Mouse (Mus musculus) ES-Bruce4 (cell line): Measurements from ENCODE around the gene Calhm3. TPM values are rescaled to one million over a fixed set of nuclear protein-coding genes. Genes with fewer than 3 reads are reported as not detected.

Experiments used
- H3K27ac ChIP-seq: 2 replicates; pipeline ENCODE4 v1.5.1; 2012; ENCODE audit warnings: low read length, inconsistent platforms; ENCODE audit not compliant: insufficient read depth
- H3K27me3 ChIP-seq: 2 replicates; pipeline ENCODE4 v1.6.1; 2012; ENCODE audit warnings: mild to moderate bottlenecking, low read length, inconsistent platforms; ENCODE audit not compliant: control insufficient read depth, poor library complexity, insufficient read depth, severe bottlenecking
- H3K36me3 ChIP-seq: 2 replicates; pipeline ENCODE4 v1.6.1; 2012; ENCODE audit warnings: inconsistent platforms, mild to moderate bottlenecking, low read length, moderate library complexity; ENCODE audit not compliant: control insufficient read depth, poor library complexity, insufficient read depth, severe bottlenecking
- H3K4me1 ChIP-seq: one replicate; pipeline ENCODE4 v1.8.1; 2011; ENCODE audit warnings: low read length; ENCODE audit not compliant: control insufficient read depth, insufficient read depth
- H3K4me3 ChIP-seq: 2 replicates; pipeline ENCODE4 v1.5.1; 2011; ENCODE audit warnings: low read depth, mild to moderate bottlenecking, low read length
- H3K9ac ChIP-seq: 2 replicates; pipeline ENCODE4 v1.6.1; 2012; ENCODE audit warnings: low read depth, mild to moderate bottlenecking, inconsistent platforms; ENCODE audit not compliant: poor library complexity, severe bottlenecking
- H3K9me3 ChIP-seq: replicated peaks from 2 replicates; pipeline ENCODE4 v1.6.1; 2012; ENCODE audit warnings: mild to moderate bottlenecking, low read length, inconsistent platforms; ENCODE audit not compliant: control insufficient read depth, poor library complexity, insufficient read depth, severe bottlenecking
- CTCF ChIP-seq: IDR thresholded peaks from one replicate; pipeline ENCODE4 v1.8.1; 2011; ENCODE audit warnings: low read depth, low read length
- EP300 ChIP-seq: IDR thresholded peaks from 2 replicates; pipeline ENCODE4 v1.6.1; 2011; ENCODE audit warnings: low read depth, low read length; ENCODE audit not compliant: insufficient read depth
- POLR2A ChIP-seq: IDR thresholded peaks from one replicate; pipeline ENCODE4 v1.8.1; 2011; ENCODE audit warnings: low read length; ENCODE audit not compliant: insufficient read depth
- polyA plus RNA-seq: library from polyadenylated mRNA; stranded (reverse); fragments of >200 nt; gene quantifications from 2 replicates; pipeline ENCODE4 v1.2.4, GENCODE M21; 2011; ENCODE audit warnings: low read depth; ENCODE audit not compliant: missing spikeins, insufficient read depth, insufficient read length

Gene Calhm3
- polyA plus RNA-seq, 1 experiment, result not detected

DNA sequence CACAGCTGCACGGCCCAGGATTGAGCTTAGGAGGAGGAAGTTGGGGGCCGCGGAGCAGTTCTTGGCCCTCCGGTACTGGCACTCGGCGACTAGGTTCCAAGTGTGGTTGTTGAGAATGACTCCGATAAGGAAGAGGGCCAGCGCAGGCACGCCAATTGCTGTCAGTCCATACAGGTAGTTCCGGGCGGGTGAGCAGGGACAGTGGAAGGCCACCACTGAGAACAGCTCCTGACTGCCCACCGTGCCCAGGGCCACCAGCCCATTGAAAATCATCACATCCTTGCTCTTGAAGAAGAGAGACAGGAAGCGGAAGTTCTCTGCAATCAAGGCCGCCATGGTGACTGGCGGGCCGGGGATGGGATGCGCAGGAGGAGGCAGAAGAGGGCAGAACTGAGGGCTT lies 22.0 kb downstream of the Calhm3 start:
- TF ChIP-seq CTCF (no peak), POLR2A (no peak), EP300 (no peak)
- H3K9me3 ChIP-seq, result no peaks in the 10 kb centered on the region
- H3K27ac ChIP-seq, result no peak overlapping the region
- H3K27me3 ChIP-seq, result no peaks in the 10 kb centered on the region
- H3K9ac ChIP-seq, result 0 out of 2 replicates have a peak overlapping the region, but pooled peaks have one; percentile 4
- H3K4me3 ChIP-seq, result peak overlapping the region; percentile 47
- peaks cover 13% of the 10 kb centered on the region for H3K4me1 ChIP-seq
- peaks cover 9% of the 10 kb centered on the region; the same call in 1 of the 2 replicates for H3K36me3 ChIP-seq

DNA sequence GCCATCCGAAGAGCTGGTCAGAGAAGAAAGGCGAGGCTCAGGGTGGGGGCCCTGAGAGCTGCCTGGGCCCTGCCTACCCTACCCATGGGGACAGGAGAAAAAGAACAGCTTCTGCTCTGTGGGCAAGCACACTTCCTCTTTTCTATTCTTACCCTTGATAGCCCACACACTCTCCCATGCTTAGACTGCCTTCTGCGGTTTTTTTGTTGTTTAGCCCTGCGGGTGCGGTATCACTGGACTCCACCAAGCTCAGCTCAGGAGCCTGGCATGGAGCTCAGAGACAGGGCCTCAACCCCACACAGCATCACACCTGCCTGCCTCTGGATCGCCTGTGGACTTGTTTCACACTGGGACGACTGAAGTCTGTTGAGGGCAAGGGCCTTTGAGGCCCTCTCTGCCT lies 24.4 kb downstream of the Calhm3 start:
- TF ChIP-seq POLR2A (no peak), EP300 (no peak), CTCF (no peak)
- peaks cover 29% of the 10 kb centered on the region for H3K36me3 ChIP-seq
- H3K4me3 ChIP-seq, result no peak overlapping the region
- H3K9ac ChIP-seq, result no peak overlapping the region
- H3K27ac ChIP-seq, result no peak overlapping the region
- H3K27me3 ChIP-seq, result no peaks in the 10 kb centered on the region
- H3K9me3 ChIP-seq, result no peaks in the 10 kb centered on the region
- peaks cover 6% of the 10 kb centered on the region for H3K4me1 ChIP-seq

GRCm38 (mm10) chr19:47130551-47131125 lies 26.9 kb downstream of the Calhm3 start:
- Histone ChIP-seq H3K9ac (no peak overlapping the region), H3K4me3 (peak overlapping the region; percentile 32; the same call in 1 of the 2 replicates), H3K27me3 (no peaks in the 10 kb centered on the region), H3K36me3 (peaks cover 47% of the 10 kb centered on the region), H3K9me3 (no peaks in the 10 kb centered on the region), H3K27ac (no peak overlapping the region), H3K4me1 (no peaks in the 10 kb centered on the region)
- TF ChIP-seq CTCF (no peak), EP300 (no peak), POLR2A (no peak)

DNA sequence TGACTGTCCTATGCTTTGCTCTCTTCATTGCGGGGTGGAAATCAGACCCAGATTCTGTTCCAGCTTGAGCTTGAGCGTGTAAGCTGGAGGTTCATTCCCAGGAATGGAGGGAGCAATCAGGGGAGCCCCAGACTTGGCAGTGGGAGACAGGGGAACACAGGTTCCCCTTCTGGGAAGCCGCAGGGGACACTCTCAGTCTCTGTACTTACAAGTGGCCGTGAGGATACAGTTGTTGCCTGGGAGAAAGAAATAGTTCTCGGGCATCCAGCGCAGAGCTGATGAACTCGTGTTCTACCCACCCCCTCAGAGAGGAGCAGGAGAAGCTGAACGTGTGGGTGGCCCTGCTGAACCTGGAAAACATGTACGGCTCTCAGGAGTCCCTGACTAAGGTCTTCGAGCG lies 28.7 kb downstream of the Calhm3 start:
- no peaks in the 10 kb centered on the region for H3K9me3 ChIP-seq
- no peaks in the 10 kb centered on the region for H3K4me1 ChIP-seq
- TF ChIP-seq CTCF (no peak), POLR2A (no peak), EP300 (no peak)
- no peak overlapping the region for H3K27ac ChIP-seq
- no peak overlapping the region for H3K9ac ChIP-seq
- H3K4me3 ChIP-seq, result no peak overlapping the region
- H3K36me3 ChIP-seq, result peaks cover 54% of the 10 kb centered on the region
- H3K27me3 ChIP-seq, result no peaks in the 10 kb centered on the region

GRCm38 (mm10) chr19:47128164-47128563 lies 29.4 kb downstream of the Calhm3 start:
- no peaks in the 10 kb centered on the region for H3K27me3 ChIP-seq
- H3K9me3 ChIP-seq, result no peaks in the 10 kb centered on the region
- no peak overlapping the region for H3K9ac ChIP-seq
- no peak overlapping the region for H3K4me3 ChIP-seq
- peaks cover 55% of the 10 kb centered on the region for H3K36me3 ChIP-seq
- H3K4me1 ChIP-seq, result no peaks in the 10 kb centered on the region
- H3K27ac ChIP-seq, result no peak overlapping the region
- no peak for TF ChIP-seq CTCF
- TF ChIP-seq POLR2A, result no peak
- no peak for TF ChIP-seq EP300

DNA sequence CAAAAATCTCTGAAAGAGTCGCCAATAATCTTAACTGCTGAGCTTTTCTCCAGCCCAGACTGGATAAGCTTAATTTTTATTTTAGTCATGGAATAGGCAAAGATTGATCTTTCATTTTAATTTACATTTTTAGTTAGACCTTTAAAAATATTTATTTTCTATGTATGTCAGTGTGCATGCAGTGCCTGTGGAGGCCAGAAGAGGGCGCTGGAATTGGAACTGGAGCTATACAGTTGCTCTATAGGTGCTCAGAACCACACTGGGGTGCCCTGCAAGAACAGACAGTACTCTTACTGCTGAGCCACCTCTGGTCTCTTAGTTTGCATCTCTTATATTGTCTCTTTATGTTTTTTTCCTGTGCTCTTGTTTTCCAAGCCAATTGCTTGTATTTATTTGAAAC lies 34.8 kb downstream of the Calhm3 start:
- no peak overlapping the region for H3K27ac ChIP-seq
- H3K36me3 ChIP-seq, result peaks cover 42% of the 10 kb centered on the region
- TF ChIP-seq CTCF (peak; percentile 75), POLR2A (no peak)
- H3K4me1 ChIP-seq, result no peaks in the 10 kb centered on the region
- no peaks in the 10 kb centered on the region for H3K9me3 ChIP-seq
- no peaks in the 10 kb centered on the region for H3K27me3 ChIP-seq
- no peak overlapping the region for H3K9ac ChIP-seq
- no peak overlapping the region for H3K4me3 ChIP-seq
